Mouse (Mus musculus) heart, embryonic 16.5 days (tissue): ENCODE data around the gene Vmn1r101. TPM values are rescaled to one million over a fixed set of nuclear protein-coding genes. Genes with fewer than 3 reads are reported as not detected.
"Not testable (repeated sequence)": the region's sequence is repeated elsewhere in the genome, so short reads cannot be mapped to it uniquely, and the experiment has no call there.

Source experiments
- ATAC-seq: fragments of 200-750 bp; cut with Nextera tagmentation; replicated peaks from 2 replicates; pipeline ENCODE4 v1.8.0; 2017; ENCODE audit warnings: moderate number of reproducible peaks; ENCODE audit not compliant: insufficient read depth, low FRiP score; ENCODE audit errors: extremely low read depth
- H3K27ac ChIP-seq: fragments of 300-500 bp; sonication (generic); 2 replicates; pipeline ENCODE4 v1.5.1; 2014; ENCODE audit warnings: mild to moderate bottlenecking, low read length, control low read depth, moderate library complexity
- H3K27me3 ChIP-seq: fragments of 300-500 bp; sonication (generic); 2 replicates; pipeline ENCODE4 v1.6.1; 2014; ENCODE audit warnings: low read length, mixed read lengths; ENCODE audit not compliant: control insufficient read depth, insufficient read depth
- H3K36me3 ChIP-seq: fragments of 300-500 bp; sonication (generic); 2 replicates; pipeline ENCODE4 v1.6.1; 2014; ENCODE audit not compliant: control insufficient read depth, insufficient read depth
- H3K4me1 ChIP-seq: fragments of 300-500 bp; sonication (generic); 2 replicates; pipeline ENCODE4 v1.6.1; 2014; ENCODE audit warnings: low read length, mixed read lengths; ENCODE audit not compliant: control insufficient read depth, insufficient read depth
- H3K4me2 ChIP-seq: fragments of 300-500 bp; sonication (generic); 2 replicates; pipeline ENCODE4 v1.6.1; 2014; ENCODE audit warnings: low read depth, mild to moderate bottlenecking, control low read depth, low read length
- H3K4me3 ChIP-seq: fragments of 300-500 bp; sonication (generic); 2 replicates; pipeline ENCODE4 v1.5.1; 2014; ENCODE audit warnings: mild to moderate bottlenecking, control low read depth, low read length
- H3K9ac ChIP-seq: fragments of 300-500 bp; sonication (generic); 2 replicates; pipeline ENCODE4 v1.6.1; 2014; ENCODE audit warnings: low read length, control low read depth
- H3K9me3 ChIP-seq: fragments of 300-500 bp; sonication (generic); replicated peaks from 2 replicates; pipeline ENCODE4 v1.6.1; 2016; ENCODE audit warnings: low read length; ENCODE audit not compliant: control insufficient read depth
- WGBS: fragments of 180-500 bp; shearing (Covaris S2); extraction: QIAGEN DNeasy Blood & Tissue Kit; methylation state at CpG from one replicate; pipeline ENCODE4 v1.1.7; 2014; 5-methylcytosine and 5-hydroxymethylcytosine counted together
- polyA plus RNA-seq: library from polyadenylated mRNA; unstranded; fragments of >200 nt; fragmentation: Nextera tagmentation; extraction: Ambion mirVana; gene quantifications from 2 replicates; pipeline ENCODE4 v1.2.1, GENCODE M21; 2015

Gene Vmn1r101
- not detected in 2 replicates for polyA plus RNA-seq

GRCm38 (mm10) chr7:20442493-20442892, at the start of gene Vmn1r101:
Gene Vmn1r101 (minus strand): TSS chr7:20442593.
- no CpG with 5 or more reads among the region's 2 CpGs for WGBS
- not testable (repeated sequence) for H3K27ac ChIP-seq

GRCm38 (mm10) chr7:20474825-20475224, 32.4 kb upstream of the Vmn1r101 start, which contains the start of gene Gm10670:
Gene Gm10670 (minus strand): TSS chr7:20474925.
- H3K4me3 ChIP-seq, H3K9me3 ChIP-seq, H3K4me1 ChIP-seq, H3K27ac ChIP-seq, ATAC-seq, H3K27me3 ChIP-seq, H3K36me3 ChIP-seq, H3K4me2 ChIP-seq, H3K9ac ChIP-seq: not testable (repeated sequence)
- WGBS, result no CpG with 5 or more reads among the region's 5 CpGs

More at GRCm38 (mm10) chr7:20442493-20442892, at the start of gene Vmn1r101:
- H3K9me3 ChIP-seq, H3K4me3 ChIP-seq, H3K4me1 ChIP-seq, H3K36me3 ChIP-seq, ATAC-seq, H3K9ac ChIP-seq, H3K4me2 ChIP-seq, H3K27me3 ChIP-seq: not testable (repeated sequence)

- not testable (repeated sequence) for H3K4me3 ChIP-seq, H3K36me3 ChIP-seq, H3K4me2 ChIP-seq, H3K9me3 ChIP-seq, H3K27ac ChIP-seq, ATAC-seq, H3K27me3 ChIP-seq, H3K4me1 ChIP-seq, H3K9ac ChIP-seq
- WGBS, result no CpG with 5 or more reads among the region's 3 CpGs
These were observed 24.8 kb downstream of the Vmn1r101 start, which contains the start of gene Vmn1r100 for GRCm38 (mm10) chr7:20417642-20418041. Gene Vmn1r100 (plus strand): TSS chr7:20417942.

Other genes starting within 250 kb of the Vmn1r101 start
- not detected in 2 replicates for gene Vmn1r95, start 248.9 kb downstream of the Vmn1r101 start, polyA plus RNA-seq
- gene Gm6164, start 237.0 kb downstream of the Vmn1r101 start, polyA plus RNA-seq, result not detected in 2 replicates
- not detected in 2 replicates for gene Gm4498, start 208.8 kb downstream of the Vmn1r101 start, polyA plus RNA-seq
- not detected in 2 replicates for gene Gm5890, start 179.8 kb downstream of the Vmn1r101 start, polyA plus RNA-seq
- not detected in 2 replicates for gene Gm4133, start 108.5 kb downstream of the Vmn1r101 start, polyA plus RNA-seq
- gene Gm5728, start 67.2 kb downstream of the Vmn1r101 start, polyA plus RNA-seq, result not detected in 2 replicates
- gene Vmn1r100, start 24.7 kb downstream of the Vmn1r101 start, polyA plus RNA-seq, result not detected in 2 replicates
- not detected in 2 replicates for gene Gm10670, start 32.3 kb upstream of the Vmn1r101 start, polyA plus RNA-seq
- gene Vmn1r103, start 67.9 kb upstream of the Vmn1r101 start, polyA plus RNA-seq, result not detected in 2 replicates
- gene Vmn1r104, start 91.2 kb upstream of the Vmn1r101 start, polyA plus RNA-seq, result not detected in 2 replicates
- gene Gm5726, start 103.2 kb upstream of the Vmn1r101 start, polyA plus RNA-seq, result not detected in 2 replicates
- gene Gm4141, start 133.6 kb upstream of the Vmn1r101 start, polyA plus RNA-seq, result not detected in 2 replicates
- not detected in 2 replicates for gene Gm4513, start 156.4 kb upstream of the Vmn1r101 start, polyA plus RNA-seq
- gene Vmn1r107, start 226.3 kb upstream of the Vmn1r101 start, polyA plus RNA-seq, result not detected in 2 replicates